Mouse (Mus musculus): Measurements from ENCODE around the gene Arhgef2. TPM values are rescaled to one million over a fixed set of nuclear protein-coding genes. Genes with fewer than 3 reads are reported as not detected.
A peak's percentile ranks its signal among the peaks of the same experiment; 100 is the strongest.
"Not testable (repeated sequence)": the region's sequence is repeated elsewhere in the genome, so short reads cannot be mapped to it uniquely, and the experiment has no call there.

Arhgef2 gene
- polyA plus RNA-seq, 1 experiment from 2014 or later = 138 TPM

- H3K4me2 ChIP-seq = no peak overlapping the region
- H3K4me3 ChIP-seq = no peak overlapping the region
- no peak for ATAC-seq (replicated peaks)
- peaks cover 27% of the 10 kb centered on the region for H3K36me3 ChIP-seq (replicated peaks)
- no peaks in the 10 kb centered on the region for H3K4me1 ChIP-seq
- 81% methylated on average over 1 of the region's 1 CpGs for WGBS
- H3K27me3 ChIP-seq (replicated peaks) = no peaks in the 10 kb centered on the region
- H3K27ac ChIP-seq = no peak overlapping the region
- no peaks in the 10 kb centered on the region for H3K9me3 ChIP-seq
- H3K9ac ChIP-seq = no peak overlapping the region
Measured at GRCm38 (mm10) chr3:88571856-88572255, 33.9 kb upstream of the Arhgef2 start.

- Histone ChIP-seq H3K27me3 (replicated peaks) (no peaks in the 10 kb centered on the region), H3K36me3 (replicated peaks) (peaks cover 20% of the 10 kb centered on the region), H3K4me2 (no peak overlapping the region), H3K4me3 (no peak overlapping the region), H3K4me1 (no peaks in the 10 kb centered on the region), H3K27ac (no peak overlapping the region), H3K9me3 (no peaks in the 10 kb centered on the region), H3K9ac (no peak overlapping the region)
- no peak for ATAC-seq (replicated peaks)
- 87% methylated on average over 2 of the region's 2 CpGs for WGBS
Measured at GRCm38 (mm10) chr3:88572835-88573234, 32.9 kb upstream of the Arhgef2 start.

DNA sequence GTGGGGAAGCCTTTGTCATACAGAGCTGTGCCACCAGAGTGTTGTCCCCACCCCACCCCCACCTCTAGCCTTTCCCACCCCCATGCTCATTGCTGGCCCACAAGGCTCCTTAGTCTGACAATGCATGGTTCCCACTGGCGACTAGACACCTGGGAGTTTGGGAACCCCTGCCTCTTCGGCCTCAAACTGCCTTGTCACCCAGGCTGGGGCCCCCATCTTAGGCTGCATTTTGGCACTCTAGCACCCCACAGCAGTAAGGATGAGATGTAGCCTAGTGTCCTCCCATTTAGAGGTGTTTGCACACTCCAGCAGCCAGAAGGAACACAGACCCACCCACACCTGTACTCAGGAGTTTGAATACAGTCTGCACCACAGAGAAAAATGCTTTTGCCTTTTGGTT, 32.0 kb upstream of the Arhgef2 start:
- Histone ChIP-seq H3K9ac (no peak overlapping the region), H3K27me3 (replicated peaks) (no peaks in the 10 kb centered on the region), H3K4me2 (no peak overlapping the region), H3K27ac (no peak overlapping the region), H3K9me3 (no peaks in the 10 kb centered on the region), H3K4me1 (no peaks in the 10 kb centered on the region), H3K36me3 (replicated peaks) (peaks cover 10% of the 10 kb centered on the region), H3K4me3 (no peak overlapping the region)
- no peak for ATAC-seq (replicated peaks)
- WGBS = 88% methylated on average over 2 of the region's 2 CpGs

GRCm38 (mm10) chr3:88575540-88575939, 30.2 kb upstream of the Arhgef2 start, which contains the start of gene Ssr2:
Gene Ssr2 (plus strand): TSS chr3:88575876.
- no peak for ATAC-seq (replicated peaks)
- Histone ChIP-seq H3K4me1 (peaks cover 11% of the 10 kb centered on the region), H3K4me2 (no peak within 1 kb of the TSS), H3K9me3 (no peaks in the 10 kb centered on the region), H3K4me3 (no peak within 1 kb of the TSS), H3K27me3 (replicated peaks) (no peaks in the 10 kb centered on the region), H3K27ac (no peak within 1 kb of the TSS), H3K9ac (no peak within 1 kb of the TSS), H3K36me3 (replicated peaks) (no peaks in the 10 kb centered on the region)
- 93% methylated on average over 3 of the region's 3 CpGs for WGBS

DNA sequence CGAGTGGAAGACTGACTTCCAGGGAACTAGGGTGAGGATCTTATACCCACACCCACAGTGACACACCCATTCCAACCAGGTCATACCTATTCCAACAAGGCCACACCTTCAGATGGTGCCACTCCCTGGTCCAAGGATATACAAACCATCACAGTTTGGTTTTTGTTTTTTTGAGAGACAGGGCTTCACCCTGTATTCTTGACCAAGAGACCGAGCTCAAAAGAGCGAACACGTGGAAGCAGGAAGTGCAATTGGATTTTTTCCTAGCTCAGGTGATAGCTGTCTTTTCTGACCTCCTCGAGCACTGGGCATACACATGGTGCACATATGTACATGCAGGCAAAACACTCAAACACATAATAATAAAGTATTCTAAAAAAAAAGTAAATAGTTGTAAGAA, 27.9 kb upstream of the Arhgef2 start:
- not testable (repeated sequence) for H3K9me3 ChIP-seq; H3K27me3 ChIP-seq (replicated peaks); H3K4me2 ChIP-seq; H3K27ac ChIP-seq; H3K36me3 ChIP-seq (replicated peaks); ATAC-seq (replicated peaks); H3K9ac ChIP-seq; H3K4me3 ChIP-seq
- 87% methylated on average over 5 of the region's 5 CpGs for WGBS
- peaks cover 19% of the 10 kb centered on the region for H3K4me1 ChIP-seq

- H3K9ac ChIP-seq = peak overlapping the region; percentile 93; the same call in 1 of the 2 replicates
- H3K36me3 ChIP-seq (replicated peaks) = peaks cover 5% of the 10 kb centered on the region; the same call in 1 of the 2 replicates
- H3K27me3 ChIP-seq (replicated peaks) = no peaks in the 10 kb centered on the region
- ATAC-seq (replicated peaks) = peak; percentile 31; the same call in 1 of the 2 replicates
- H3K27ac ChIP-seq = no peak overlapping the region
- peak overlapping the region; percentile 78 for H3K4me3 ChIP-seq
- WGBS = 56% methylated on average over 8 of the region's 8 CpGs
- H3K4me2 ChIP-seq = peak overlapping the region; percentile 71
- peaks cover 19% of the 10 kb centered on the region for H3K4me1 ChIP-seq
- H3K9me3 ChIP-seq = no peaks in the 10 kb centered on the region
Measured at GRCm38 (mm10) chr3:88578498-88579424, 27.0 kb upstream of the Arhgef2 start.

GRCm38 (mm10) chr3:88579454-88580117, 26.2 kb upstream of the Arhgef2 start:
- H3K27ac ChIP-seq = peak overlapping the region; percentile 61; the same call in 1 of the 2 replicates

GRCm38 (mm10) chr3:88585769-88586168, 20.0 kb upstream of the Arhgef2 start:
- Histone ChIP-seq H3K27me3 (replicated peaks) (no peaks in the 10 kb centered on the region), H3K4me1 (peaks cover 6% of the 10 kb centered on the region), H3K9ac (no peak overlapping the region), H3K36me3 (replicated peaks) (peaks cover 31% of the 10 kb centered on the region; the same call in 1 of the 2 replicates), H3K27ac (no peak overlapping the region), H3K4me3 (no peak overlapping the region), H3K4me2 (no peak overlapping the region), H3K9me3 (no peaks in the 10 kb centered on the region)
- WGBS = 97% methylated on average over 6 of the region's 6 CpGs
- ATAC-seq (replicated peaks) = no peak

More at GRCm38 (mm10) chr3:88579454-88580117, 26.2 kb upstream of the Arhgef2 start:
- Histone ChIP-seq H3K36me3 (replicated peaks) (peaks cover 5% of the 10 kb centered on the region; the same call in 1 of the 2 replicates), H3K4me2 (peak overlapping the region; percentile 71), H3K4me1 (peaks cover 19% of the 10 kb centered on the region), H3K4me3 (peak overlapping the region; percentile 78), H3K27me3 (replicated peaks) (no peaks in the 10 kb centered on the region), H3K9ac (peak overlapping the region; percentile 93), H3K9me3 (no peaks in the 10 kb centered on the region)
- under 1% methylated on average over 34 of the region's 34 CpGs for WGBS
- ATAC-seq (replicated peaks) = peak; percentile 90

GRCm38 (mm10) chr3:88586640-88587039, 19.1 kb upstream of the Arhgef2 start:
- Histone ChIP-seq H3K27me3 (replicated peaks) (no peaks in the 10 kb centered on the region), H3K9ac (no peak overlapping the region), H3K27ac (no peak overlapping the region), H3K9me3 (no peaks in the 10 kb centered on the region), H3K4me1 (no peaks in the 10 kb centered on the region), H3K4me2 (no peak overlapping the region), H3K4me3 (no peak overlapping the region), H3K36me3 (replicated peaks) (peaks cover 31% of the 10 kb centered on the region; the same call in 1 of the 2 replicates)
- no peak for ATAC-seq (replicated peaks)
- 96% methylated on average over 5 of the region's 5 CpGs for WGBS

DNA sequence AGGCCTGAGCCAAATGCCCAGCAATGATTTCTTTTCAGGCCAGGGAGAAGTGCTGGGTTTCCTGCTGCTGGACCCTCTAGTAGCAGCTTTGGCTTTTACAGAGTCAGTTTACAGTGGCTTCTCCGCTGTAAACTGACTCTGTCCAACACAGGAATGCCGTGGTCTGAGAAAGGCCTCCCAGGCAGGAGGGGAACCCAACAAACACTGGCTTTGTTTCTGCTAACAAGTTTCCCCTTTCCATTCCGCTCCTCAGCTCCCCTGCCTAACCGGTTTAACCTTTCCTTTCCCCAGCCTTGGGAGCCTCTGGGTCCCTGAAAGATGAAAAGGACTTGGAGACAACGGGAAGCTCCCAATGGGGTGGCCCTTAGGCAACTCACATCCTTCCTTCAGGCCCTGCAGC, 15.5 kb upstream of the Arhgef2 start:
- 30% methylated on average over 5 of the region's 5 CpGs for WGBS
- ATAC-seq (replicated peaks) = no peak
- no peaks in the 10 kb centered on the region for H3K4me1 ChIP-seq
- peaks cover 26% of the 10 kb centered on the region; the same call in 1 of the 2 replicates for H3K36me3 ChIP-seq (replicated peaks)
- no peak overlapping the region for H3K9ac ChIP-seq
- no peaks in the 10 kb centered on the region for H3K27me3 ChIP-seq (replicated peaks)
- no peak overlapping the region for H3K4me2 ChIP-seq
- no peak overlapping the region for H3K27ac ChIP-seq
- no peak overlapping the region for H3K4me3 ChIP-seq
- no peaks in the 10 kb centered on the region for H3K9me3 ChIP-seq

DNA sequence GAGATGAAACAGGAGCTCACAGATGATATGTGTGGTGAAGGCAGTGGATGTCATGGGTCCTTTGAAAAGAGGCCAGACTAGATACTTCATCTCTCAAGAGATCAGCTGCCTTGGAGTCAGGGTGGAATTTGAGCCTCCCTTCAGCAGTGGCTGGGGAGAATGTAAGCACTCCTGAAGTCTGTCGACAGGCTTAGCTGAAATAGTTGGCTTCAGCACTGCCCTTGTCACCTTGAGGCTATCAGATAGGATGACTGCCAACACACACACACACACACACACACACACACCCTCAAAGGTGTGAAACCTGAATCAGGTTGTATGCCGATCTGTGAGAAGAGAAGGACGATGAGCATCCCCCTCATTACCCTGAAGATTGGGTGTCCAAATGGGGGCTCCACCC, 14.7 kb upstream of the Arhgef2 start:
- Histone ChIP-seq H3K36me3 (replicated peaks) (peaks cover 21% of the 10 kb centered on the region; the same call in 1 of the 2 replicates), H3K4me2 (no peak overlapping the region), H3K27me3 (replicated peaks) (no peaks in the 10 kb centered on the region), H3K4me1 (no peaks in the 10 kb centered on the region), H3K4me3 (no peak overlapping the region), H3K9ac (no peak overlapping the region), H3K9me3 (no peaks in the 10 kb centered on the region), H3K27ac (no peak overlapping the region)
- ATAC-seq (replicated peaks) = no peak
- WGBS = 55% methylated on average over 3 of the region's 3 CpGs

Measured in midbrain, embryonic 15.5 days (tissue).